Comparison of ENCODE assay signal across 8 mouse cellular contexts in the genomic region with DNA sequence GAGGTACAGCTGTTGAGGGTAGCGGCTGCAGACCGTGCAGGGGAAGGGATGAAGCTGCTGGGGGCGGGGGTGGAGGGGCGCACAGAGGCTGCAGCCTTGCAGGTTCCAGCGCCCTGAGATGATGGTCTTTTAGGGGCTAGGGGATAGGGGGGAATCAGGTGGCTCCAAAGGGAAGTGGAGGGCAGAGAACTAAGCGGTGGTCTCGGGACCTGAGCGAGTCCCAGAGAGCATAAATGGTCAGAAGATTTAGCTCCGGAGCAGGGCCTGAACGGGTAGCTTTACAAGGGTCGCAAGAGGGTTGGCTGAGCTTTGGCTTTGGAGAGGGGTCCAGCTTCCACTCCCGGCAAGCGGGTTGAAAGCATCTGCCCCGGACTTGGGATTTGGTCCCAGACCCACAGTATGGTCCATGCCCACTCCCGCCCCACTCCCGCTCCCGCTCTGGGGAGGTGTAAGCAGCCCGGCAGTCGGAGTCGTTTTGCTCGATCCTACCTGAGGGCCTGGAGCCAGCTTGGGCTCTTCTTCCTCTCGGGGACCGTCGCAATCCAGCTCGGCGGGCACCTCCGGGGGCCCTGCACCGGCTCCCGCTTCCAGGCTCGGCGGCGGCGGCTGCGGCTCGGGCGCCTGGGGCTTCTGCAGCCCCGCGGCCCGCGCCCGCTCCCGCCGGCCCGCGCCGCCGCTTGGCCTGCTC. TPM values are rescaled to one million over a fixed set of nuclear protein-coding genes. Genes with fewer than 3 reads are reported as not detected.
DNase-seq lines count a peak whose midpoint lies in the region; ATAC-seq and TF ChIP-seq lines count a peak whose summit lies in the region.

No protein-coding gene starts in this region.

- H3K27me3 ChIP-seq in embryonic facial prominence, embryonic 10.5 days (replicated peaks; ENCODE audit: low read depth, poor library complexity, severe bottlenecking) = no peaks in the 10 kb centered on the region
- H3K27me3 ChIP-seq in heart, embryonic 12.5 days (replicated peaks) = no peaks in the 10 kb centered on the region
- H3K27me3 ChIP-seq in kidney, postnatal 0 days (ENCODE audit: insufficient read depth, low read length) = no peaks in the 10 kb centered on the region

- H3K4me2 ChIP-seq in heart, embryonic 12.5 days = peak overlapping the region; percentile 72
- H3K4me2 ChIP-seq in kidney, postnatal 0 days (ENCODE audit: low read length) = peak overlapping the region; percentile 90

- peak; percentile 79 for ATAC-seq in heart, embryonic 12.5 days (ENCODE audit: insufficient number of reproducible peaks, low FRiP score)
- peak; percentile 53 for ATAC-seq in kidney, postnatal 0 days (replicated peaks; ENCODE audit: low FRiP score, low read depth)

- under 1% methylated on average over 47 of the region's 47 CpGs for WGBS in embryonic facial prominence, embryonic 10.5 days
- under 1% methylated on average over 47 of the region's 47 CpGs for WGBS in heart, embryonic 12.5 days
- WGBS in kidney, postnatal 0 days = under 1% methylated on average over 35 of the region's 47 CpGs

- H3K4me1 ChIP-seq in embryonic facial prominence, embryonic 10.5 days = peaks cover 25% of the 10 kb centered on the region
- H3K4me1 ChIP-seq in heart, embryonic 12.5 days (replicated peaks) = peaks cover 22% of the 10 kb centered on the region
- H3K4me1 ChIP-seq in kidney, postnatal 0 days (replicated peaks; ENCODE audit: insufficient read depth, low read length) = peaks cover 12% of the 10 kb centered on the region

- no peak for TF ChIP-seq CTCF in kidney, postnatal 0 days (IDR thresholded peaks at IDR 0.05; ENCODE audit: low read depth)

- DNase-seq in adrenal gland, postnatal 10 days = peak; percentile 64
- no peak for DNase-seq in adrenal gland, adult 8-10 months
- peak; percentile 65 for DNase-seq in R1 (ENCODE audit: low read depth, low spot score)
- peak; percentile 64 for DNase-seq in embryonic facial prominence, embryonic 10.5 days (ENCODE audit: low spot score)
- peak; percentile 45 for DNase-seq in kidney, postnatal 0 days (ENCODE audit: low spot score)
- peak; percentile 65 for DNase-seq in lung, postnatal 10 days
- DNase-seq in right cerebral cortex, postnatal 4 days = peak; percentile 49

- peak overlapping the region; percentile 85 for H3K4me3 ChIP-seq in embryonic facial prominence, embryonic 10.5 days
- H3K4me3 ChIP-seq in heart, embryonic 12.5 days = peak overlapping the region; percentile 63
- H3K4me3 ChIP-seq in kidney, postnatal 0 days (replicated peaks; ENCODE audit: low read depth, low read length) = peak overlapping the region; percentile 96

- H3K9me3 ChIP-seq in embryonic facial prominence, embryonic 10.5 days = no peaks in the 10 kb centered on the region
- 0 out of 2 replicates have a peak, but pooled peaks cover 2% of the 10 kb centered on the region for H3K9me3 ChIP-seq in heart, embryonic 12.5 days (replicated peaks)
- H3K9me3 ChIP-seq in kidney, postnatal 0 days (replicated peaks; ENCODE audit: low read length) = no peaks in the 10 kb centered on the region

- peak overlapping the region; percentile 97 for H3K27ac ChIP-seq in embryonic facial prominence, embryonic 10.5 days (replicated peaks)
- peak overlapping the region; percentile 77 for H3K27ac ChIP-seq in heart, embryonic 12.5 days (ENCODE audit: poor library complexity, severe bottlenecking)
- peak overlapping the region; percentile 91 for H3K27ac ChIP-seq in kidney, postnatal 0 days

- H3K36me3 ChIP-seq in embryonic facial prominence, embryonic 10.5 days (replicated peaks) = peaks cover 44% of the 10 kb centered on the region
- H3K36me3 ChIP-seq in heart, embryonic 12.5 days = peaks cover 17% of the 10 kb centered on the region
- no peaks in the 10 kb centered on the region for H3K36me3 ChIP-seq in kidney, postnatal 0 days (ENCODE audit: insufficient read depth, low read length)

- peak overlapping the region; percentile 85 for H3K9ac ChIP-seq in heart, embryonic 12.5 days
- peak overlapping the region; percentile 96 for H3K9ac ChIP-seq in kidney, postnatal 0 days (ENCODE audit: low read depth, low read length)

RNA-seq across cellular contexts. Expression of gene Fam193b, which starts 0.5 kb away (rescaled TPM):
- 10 to 100 TPM; 32.4 to 52.0 TPM for total RNA-seq in adrenal gland, postnatal 10 days (2021)
- 100 to 1,000 TPM in 1 of 4 experiments, 10 to 100 TPM in 3; 47.1 to 102 (median 72.8) TPM for total RNA-seq in adrenal gland, adult 8-10 months (2022)
- 62.7 and 67.3 TPM in 2 replicates for polyA plus RNA-seq in embryonic facial prominence, embryonic 10.5 days (2016; fragmentation: Nextera tagmentation; extraction: Ambion mirVana)
- 24.3 and 24.4 TPM in 2 replicates for polyA plus RNA-seq in heart, embryonic 12.5 days (2016; fragmentation: Nextera tagmentation; extraction: Ambion mirVana)
- polyA plus RNA-seq in kidney, postnatal 0 days (2015; fragmentation: Nextera tagmentation; extraction: Ambion mirVana) = 23.9 and 24.9 TPM in 2 replicates

RNA-seq across cellular contexts. Expression of gene Tmed9, which starts 3.1 kb away (rescaled TPM):
- 100 to 1,000 TPM; 144 to 146 TPM for total RNA-seq in adrenal gland, postnatal 10 days (2021)
- total RNA-seq in adrenal gland, adult 8-10 months (2022) = 100 to 1,000 TPM; 177 to 220 (median 189) TPM
- 120 and 121 TPM in 2 replicates for polyA plus RNA-seq in embryonic facial prominence, embryonic 10.5 days (2016; fragmentation: Nextera tagmentation; extraction: Ambion mirVana)
- polyA plus RNA-seq in heart, embryonic 12.5 days (2016; fragmentation: Nextera tagmentation; extraction: Ambion mirVana) = 133 and 141 TPM in 2 replicates
- 136 and 160 TPM in 2 replicates for polyA plus RNA-seq in kidney, postnatal 0 days (2015; fragmentation: Nextera tagmentation; extraction: Ambion mirVana)

RNA-seq across cellular contexts. Expression of gene B4galt7, which starts 29.3 kb away (rescaled TPM):
- total RNA-seq in adrenal gland, postnatal 10 days (2021) = 10 to 100 TPM; 11.7 to 14.9 TPM
- total RNA-seq in adrenal gland, adult 8-10 months (2022) = 10 to 100 TPM; 14.9 to 18.5 (median 16.5) TPM
- polyA plus RNA-seq in embryonic facial prominence, embryonic 10.5 days (2016; fragmentation: Nextera tagmentation; extraction: Ambion mirVana) = 30.1 and 32.0 TPM in 2 replicates
- polyA plus RNA-seq in heart, embryonic 12.5 days (2016; fragmentation: Nextera tagmentation; extraction: Ambion mirVana) = 21.8 and 23.2 TPM in 2 replicates
- polyA plus RNA-seq in kidney, postnatal 0 days (2015; fragmentation: Nextera tagmentation; extraction: Ambion mirVana) = 20.1 and 22.8 TPM in 2 replicates

RNA-seq across cellular contexts. Expression of gene Ddx41, which starts 34.0 kb away (rescaled TPM):
- total RNA-seq in adrenal gland, postnatal 10 days (2021) = 10 to 100 TPM; 38.5 to 39.9 TPM
- total RNA-seq in adrenal gland, adult 8-10 months (2022) = 10 to 100 TPM; 47.0 to 58.7 (median 52.7) TPM
- 90.0 and 93.5 TPM in 2 replicates for polyA plus RNA-seq in embryonic facial prominence, embryonic 10.5 days (2016; fragmentation: Nextera tagmentation; extraction: Ambion mirVana)
- polyA plus RNA-seq in heart, embryonic 12.5 days (2016; fragmentation: Nextera tagmentation; extraction: Ambion mirVana) = 30.8 and 34.8 TPM in 2 replicates
- 60.1 and 60.3 TPM in 2 replicates for polyA plus RNA-seq in kidney, postnatal 0 days (2015; fragmentation: Nextera tagmentation; extraction: Ambion mirVana)

RNA-seq across cellular contexts. Expression of gene Dok3, which starts 41.3 kb away (rescaled TPM):
- 1 to 10 TPM; 5.0 to 5.1 TPM for total RNA-seq in adrenal gland, postnatal 10 days (2021)
- total RNA-seq in adrenal gland, adult 8-10 months (2022) = 1 to 10 TPM; 4.0 to 7.2 (median 4.7) TPM
- polyA plus RNA-seq in embryonic facial prominence, embryonic 10.5 days (2016; fragmentation: Nextera tagmentation; extraction: Ambion mirVana) = 3.6 and 4.2 TPM in 2 replicates
- 1.4 and 1.7 TPM in 2 replicates for polyA plus RNA-seq in heart, embryonic 12.5 days (2016; fragmentation: Nextera tagmentation; extraction: Ambion mirVana)
- 1.7 and 1.8 TPM in 2 replicates for polyA plus RNA-seq in kidney, postnatal 0 days (2015; fragmentation: Nextera tagmentation; extraction: Ambion mirVana)
